Comparison of ENCODE assay signal across 22 mouse cellular contexts in genomic region chr5:136479024-136479763, GRCm38 (mm10).
A peak's percentile ranks its signal among the peaks of the same experiment; 100 is the strongest.
DNase-seq lines count a peak whose midpoint lies in the region; ATAC-seq and TF ChIP-seq lines count a peak whose summit lies in the region.
"Had no signal": no experiment of that assay in that cellular context is flagged by ENCODE, and none has a peak within 500 bp of the region (broad histone marks: within the 10 kb centered on the region; RNA-seq: fewer than 3 reads in every experiment).

No protein-coding gene starts in this region.

- POLR2A ChIA-PET in Patski (lab: Charles Lee), result interaction anchor here (1.6 kb wide), 2 partner anchors 15 to 87 kb away, joined by 6 to 13 read pairs; no protein-coding TSS in a partner anchor

- in situ Hi-C loops in Patski (cut with MboI; ENCODE audit: low pct_unique_long_range_greater_than_20kb), result loop anchor here (5.0 to 10.0 kb wide), 3 partner anchors 88 to 176 kb away; partner anchors contain the start of gene Cux1

- H3K27me3 ChIP-seq in kidney, adult 2 months (replicated peaks; ENCODE audit: control insufficient read depth, insufficient read depth, low read length), result no peaks in the 10 kb centered on the region
- H3K27me3 ChIP-seq in Patski, result no peaks in the 10 kb centered on the region
- H3K27me3 ChIP-seq: embryonic facial prominence, embryonic 12.5 days; forebrain, embryonic 15.5 days; hindbrain, embryonic 13.5 days; limb, embryonic 12.5 days; liver, embryonic 12.5 days; neural tube, embryonic 13.5 days had no signal

- ATAC-seq in Patski, result peak; percentile 73
- no peak for ATAC-seq in CD4-positive, CD25-positive, alpha-beta regulatory T cell, adult 4 months
- ATAC-seq: forebrain, embryonic 15.5 days; inflammation-experienced regulatory T-cells, adult 6 months; liver, embryonic 12.5 days had no signal

- no peak for TF ChIP-seq CTCF in gastrocnemius, adult 2 months (IDR thresholded peaks at IDR 0.05)
- no peak for TF ChIP-seq CTCF in kidney, adult 2 months (conservative IDR thresholded peaks at IDR 0.05; ENCODE audit: insufficient read depth, insufficient read length, low read depth, low read length)
- no peak for TF ChIP-seq CTCF in Patski (IDR thresholded peaks at IDR 0.05)

- intact Hi-C loops in gastrocnemius, adult 2 months (cut with DNase I), result no loop called here

- H3K36me3 ChIP-seq in kidney, adult 2 months (ENCODE audit: control insufficient read depth, insufficient read depth, low read length), result no peaks in the 10 kb centered on the region; the same call in 1 of the 2 replicates

- H3K4me3 ChIP-seq in gastrocnemius, adult 2 months, result no peak overlapping the region
- H3K4me3 ChIP-seq in kidney, adult 2 months (ENCODE audit: insufficient read depth, low read depth, low read length), result no peak overlapping the region
- H3K4me3 ChIP-seq: embryonic facial prominence, embryonic 12.5 days; forebrain, embryonic 15.5 days; hindbrain, embryonic 13.5 days; limb, embryonic 12.5 days; liver, embryonic 12.5 days; neural tube, embryonic 13.5 days had no signal

- TF ChIP-seq POLR2A in kidney, adult 2 months (IDR thresholded peaks at IDR 0.05; ENCODE audit: low read depth, low read length), result no peak

- H3K27ac ChIP-seq in gastrocnemius, adult 2 months, result peak overlapping the region; percentile 77
- peak overlapping the region; percentile 72 for H3K27ac ChIP-seq in kidney, adult 2 months (ENCODE audit: insufficient read depth, low read depth, low read length)
- H3K27ac ChIP-seq: embryonic facial prominence, embryonic 12.5 days; forebrain, embryonic 15.5 days; hindbrain, embryonic 13.5 days; limb, embryonic 12.5 days; liver, embryonic 12.5 days; neural tube, embryonic 13.5 days had no signal

- no peak for DNase-seq in gastrocnemius, adult 2 months
- DNase-seq in gastrocnemius, postnatal 10 days, result no peak
- peak; percentile 54 for DNase-seq in kidney, adult 2 months
- DNase-seq in kidney, adult 18-20 months, result no peak
- DNase-seq in Patski (ENCODE audit: low read depth, low spot score), result no peak
- peak; percentile 48 to 69 for DNase-seq in kidney, postnatal 4 days
- no peak for DNase-seq in retina, postnatal 1 day
- DNase-seq: cerebellum, adult 9-10 months; gastrocnemius, postnatal 36 days; lung, embryonic 14.5 days; lung, postnatal 4 days; spleen, adult 18-20 months; thymus, adult 18-20 months; thymus, postnatal 4 days had no signal

- CTCF ChIA-PET in Patski (lab: Charles Lee), result interaction anchor here (1.1 to 3.1 kb wide), 5 partner anchors 9 to 86 kb away, joined by 3 to 14 read pairs (median 7); no protein-coding TSS in a partner anchor

- 46% methylated on average over 6 of the region's 6 CpGs for WGBS in kidney, adult 2 months

- H3K4me1 ChIP-seq in kidney, adult 2 months (ENCODE audit: control insufficient read depth, insufficient read depth, low read length), result peaks cover 31% of the 10 kb centered on the region

Comparison
In these comparisons a context has a peak if more than half of its experiments do, and no peak if none do; other contexts are left out.
1. DNase-seq: peak in kidney, adult 2 months (single experiment) and kidney, postnatal 4 days (2 of 2); none in gastrocnemius, adult 2 months (single experiment), gastrocnemius, postnatal 10 days (single experiment), kidney, adult 18-20 months (single experiment), Patski (single experiment) and retina, postnatal 1 day (single experiment).